Mouse (Mus musculus): ENCODE results near the gene Ttc7. TPM values are rescaled to one million over a fixed set of nuclear protein-coding genes. Genes with fewer than 3 reads are reported as not detected.

The Ttc7 gene
- polyA plus RNA-seq, 1 experiment from 2014 or later: 13.1 TPM

- no peak overlapping the region for H3K9ac ChIP-seq
- no peak overlapping the region for H3K27ac ChIP-seq
- no peaks in the 10 kb centered on the region for H3K36me3 ChIP-seq
- peaks cover 18% of the 10 kb centered on the region for H3K4me1 ChIP-seq
- no peak overlapping the region for H3K4me3 ChIP-seq (replicated peaks)
- H3K4me2 ChIP-seq: no peak overlapping the region
- no peaks in the 10 kb centered on the region for H3K27me3 ChIP-seq (replicated peaks)
- no peak for ATAC-seq (ENCODE audit: insufficient read depth, low FRiP score, low read depth)
- H3K9me3 ChIP-seq: no peaks in the 10 kb centered on the region
- 39% methylated on average over 9 of the region's 9 CpGs for WGBS
Measured at GRCm38 (mm10) chr17:87349069-87349468, 66.4 kb downstream of the Ttc7 start.

GRCm38 (mm10) chr17:87349575-87349974 lies 66.9 kb downstream of the Ttc7 start:
- H3K4me1 ChIP-seq: peaks cover 18% of the 10 kb centered on the region
- 84% methylated on average over 9 of the region's 9 CpGs for WGBS
- H3K9me3 ChIP-seq: no peaks in the 10 kb centered on the region
- no peak overlapping the region for H3K27ac ChIP-seq
- H3K4me2 ChIP-seq: no peak overlapping the region
- no peak overlapping the region for H3K9ac ChIP-seq
- no peaks in the 10 kb centered on the region for H3K36me3 ChIP-seq
- H3K4me3 ChIP-seq (replicated peaks): no peak overlapping the region
- no peak for ATAC-seq (ENCODE audit: insufficient read depth, low FRiP score, low read depth)
- no peaks in the 10 kb centered on the region for H3K27me3 ChIP-seq (replicated peaks)

- Histone ChIP-seq H3K27ac (peak overlapping the region; percentile 55; the same call in 1 of the 2 replicates), H3K36me3 (no peaks in the 10 kb centered on the region), H3K9me3 (no peaks in the 10 kb centered on the region), H3K27me3 (replicated peaks) (no peaks in the 10 kb centered on the region), H3K4me1 (peaks cover 18% of the 10 kb centered on the region), H3K9ac (no peak overlapping the region), H3K4me3 (replicated peaks) (no peak overlapping the region), H3K4me2 (no peak overlapping the region)
- 50% methylated on average over 13 of the region's 13 CpGs for WGBS
- ATAC-seq (ENCODE audit: insufficient read depth, low FRiP score, low read depth): peak; percentile 19; the same call in 1 of the 2 replicates
Measured at GRCm38 (mm10) chr17:87350471-87351240, 68.0 kb downstream of the Ttc7 start.

GRCm38 (mm10) chr17:87351241-87352105 lies 68.8 kb downstream of the Ttc7 start:
- ATAC-seq (ENCODE audit: insufficient read depth, low FRiP score, low read depth): no peak
- 31% methylated on average over 20 of the region's 20 CpGs for WGBS
- H3K4me2 ChIP-seq: peak overlapping the region; percentile 9; the same call in 1 of the 2 replicates
- H3K9me3 ChIP-seq: no peaks in the 10 kb centered on the region
- H3K27me3 ChIP-seq (replicated peaks): no peaks in the 10 kb centered on the region
- peak overlapping the region; percentile 41; the same call in 1 of the 2 replicates for H3K27ac ChIP-seq
- H3K4me1 ChIP-seq: peaks cover 18% of the 10 kb centered on the region
- no peak overlapping the region for H3K9ac ChIP-seq
- no peak overlapping the region for H3K4me3 ChIP-seq (replicated peaks)
- H3K36me3 ChIP-seq: no peaks in the 10 kb centered on the region

GRCm38 (mm10) chr17:87352106-87352897 lies 69.6 kb downstream of the Ttc7 start:
- 42% methylated on average over 16 of the region's 16 CpGs for WGBS
- Histone ChIP-seq H3K4me3 (replicated peaks) (no peak overlapping the region), H3K9ac (no peak overlapping the region), H3K9me3 (no peaks in the 10 kb centered on the region), H3K36me3 (no peaks in the 10 kb centered on the region), H3K4me2 (peak overlapping the region; percentile 9; the same call in 1 of the 2 replicates), H3K27ac (peak overlapping the region; percentile 41; the same call in 1 of the 2 replicates), H3K27me3 (replicated peaks) (no peaks in the 10 kb centered on the region), H3K4me1 (peaks cover 18% of the 10 kb centered on the region)
- peak; percentile 28 for ATAC-seq (ENCODE audit: insufficient read depth, low FRiP score, low read depth)

- Histone ChIP-seq H3K27ac (no peak overlapping the region), H3K4me3 (replicated peaks) (no peak overlapping the region), H3K27me3 (replicated peaks) (no peaks in the 10 kb centered on the region), H3K9ac (no peak overlapping the region), H3K4me1 (peaks cover 18% of the 10 kb centered on the region), H3K4me2 (no peak overlapping the region), H3K9me3 (no peaks in the 10 kb centered on the region), H3K36me3 (no peaks in the 10 kb centered on the region)
- WGBS: 56% methylated on average over 1 of the region's 1 CpGs
- ATAC-seq (ENCODE audit: insufficient read depth, low FRiP score, low read depth): no peak
Measured at GRCm38 (mm10) chr17:87352898-87353225, 70.2 kb downstream of the Ttc7 start.

- 92% methylated on average over 8 of the region's 8 CpGs for WGBS
- Histone ChIP-seq H3K36me3 (no peaks in the 10 kb centered on the region), H3K9me3 (no peaks in the 10 kb centered on the region), H3K9ac (no peak overlapping the region), H3K4me1 (peaks cover 18% of the 10 kb centered on the region), H3K27ac (no peak overlapping the region), H3K4me3 (replicated peaks) (no peak overlapping the region), H3K27me3 (replicated peaks) (no peaks in the 10 kb centered on the region), H3K4me2 (no peak overlapping the region)
- no peak for ATAC-seq (ENCODE audit: insufficient read depth, low FRiP score, low read depth)
Measured at GRCm38 (mm10) chr17:87353745-87354320, 71.1 kb downstream of the Ttc7 start.

GRCm38 (mm10) chr17:87355456-87355855 lies 72.8 kb downstream of the Ttc7 start:
- Histone ChIP-seq H3K9ac (no peak overlapping the region), H3K27me3 (replicated peaks) (no peaks in the 10 kb centered on the region), H3K4me2 (no peak overlapping the region), H3K36me3 (no peaks in the 10 kb centered on the region), H3K4me1 (peaks cover 15% of the 10 kb centered on the region), H3K27ac (no peak overlapping the region), H3K4me3 (replicated peaks) (no peak overlapping the region), H3K9me3 (no peaks in the 10 kb centered on the region)
- WGBS: 73% methylated on average over 8 of the region's 8 CpGs
- ATAC-seq (ENCODE audit: insufficient read depth, low FRiP score, low read depth): no peak

GRCm38 (mm10) chr17:87356261-87356660 lies 73.6 kb downstream of the Ttc7 start:
- Histone ChIP-seq H3K4me1 (peaks cover 8% of the 10 kb centered on the region), H3K4me2 (no peak overlapping the region), H3K9me3 (no peaks in the 10 kb centered on the region), H3K36me3 (no peaks in the 10 kb centered on the region), H3K27ac (no peak overlapping the region), H3K9ac (no peak overlapping the region), H3K4me3 (replicated peaks) (no peak overlapping the region), H3K27me3 (replicated peaks) (no peaks in the 10 kb centered on the region)
- ATAC-seq (ENCODE audit: insufficient read depth, low FRiP score, low read depth): no peak
- WGBS: 91% methylated on average over 5 of the region's 5 CpGs

- Histone ChIP-seq H3K9ac (no peak overlapping the region), H3K4me1 (no peaks in the 10 kb centered on the region), H3K27ac (no peak overlapping the region), H3K9me3 (no peaks in the 10 kb centered on the region), H3K4me3 (replicated peaks) (no peak overlapping the region), H3K27me3 (replicated peaks) (no peaks in the 10 kb centered on the region), H3K4me2 (no peak overlapping the region), H3K36me3 (no peaks in the 10 kb centered on the region)
- WGBS: 68% methylated on average over 9 of the region's 9 CpGs
- ATAC-seq (ENCODE audit: insufficient read depth, low FRiP score, low read depth): no peak
Measured at GRCm38 (mm10) chr17:87357506-87357905, 74.8 kb downstream of the Ttc7 start.

GRCm38 (mm10) chr17:87361132-87361531 lies 78.4 kb downstream of the Ttc7 start:
- H3K27ac ChIP-seq: no peak overlapping the region
- no peaks in the 10 kb centered on the region for H3K9me3 ChIP-seq
- 74% methylated on average over 3 of the region's 3 CpGs for WGBS
- H3K9ac ChIP-seq: no peak overlapping the region
- H3K4me3 ChIP-seq (replicated peaks): no peak overlapping the region
- H3K36me3 ChIP-seq: no peaks in the 10 kb centered on the region
- no peaks in the 10 kb centered on the region; the same call in 1 of the 2 replicates for H3K4me1 ChIP-seq
- H3K4me2 ChIP-seq: no peak overlapping the region
- H3K27me3 ChIP-seq (replicated peaks): no peaks in the 10 kb centered on the region
- ATAC-seq (ENCODE audit: insufficient read depth, low FRiP score, low read depth): no peak
